Mouse (Mus musculus) gastrocnemius, postnatal 25 days (tissue): Measurements from ENCODE around the gene Abhd17c. TPM values are rescaled to one million over a fixed set of nuclear protein-coding genes. Genes with fewer than 3 reads are reported as not detected.
"Not testable (repeated sequence)": the region's sequence is repeated elsewhere in the genome, so short reads cannot be mapped to it uniquely, and the experiment has no call there.

ENCODE experiments used
- DNase-seq: peaks from one replicate; pipeline ENCODE4 v3.0.0; 2022
- long read RNA-seq, 2 experiments: library from polyadenylated mRNA; stranded (forward); transcript quantifications; one replicate each; pipeline ENCODE4 v2.0.0; 2021
- total RNA-seq, 2 experiments: library from RNA; stranded (reverse); gene quantifications; 1 replicate in 1 of 2; 2 replicates in 1 of 2; pipeline ENCODE4 v1.2.3; 2021

The Abhd17c gene
- total RNA-seq: 1 to 10 TPM; 5.2 to 5.6 TPM
- long read RNA-seq, experiment 1, transcript Abhd17c-201 (3 exons, 2,238 nt): major isoform, 14 of 15 reads
- long read RNA-seq, experiment 1, partial matches to known transcripts: 0 of 15 reads
- long read RNA-seq, experiment 1, other reads (novel, unspliced or antisense): 1 of 15 reads
- long read RNA-seq, experiment 2, transcript Abhd17c-201 (3 exons, 2,238 nt): major isoform, 16 of 19 reads
- long read RNA-seq, experiment 2, partial matches to known transcripts: 0 of 19 reads
- long read RNA-seq, experiment 2, other reads (novel, unspliced or antisense): 3 of 19 reads

GRCm38 (mm10) chr7:84151001-84151959 is at the start of gene Abhd17c:
TSS of gene Abhd17c (minus strand) at chr7:84151893.
- peak; percentile 21 for DNase-seq

- DNase-seq: no peak
Observed at GRCm38 (mm10) chr7:84197208-84197860, 45.6 kb upstream of the Abhd17c start.

- DNase-seq: no peak
Observed at GRCm38 (mm10) chr7:84196221-84196620, 44.5 kb upstream of the Abhd17c start.

- DNase-seq: no peak
Observed at GRCm38 (mm10) chr7:84192256-84192655, 40.6 kb upstream of the Abhd17c start.

GRCm38 (mm10) chr7:84191476-84191875 is 39.8 kb upstream of the Abhd17c start:
- DNase-seq: no peak

- no peak for DNase-seq
Observed at GRCm38 (mm10) chr7:84188196-84188595, 36.5 kb upstream of the Abhd17c start.

- no peak for DNase-seq
Observed at GRCm38 (mm10) chr7:84185196-84185595, 33.5 kb upstream of the Abhd17c start.

GRCm38 (mm10) chr7:84184703-84185102 is 33.0 kb upstream of the Abhd17c start:
- DNase-seq: no peak

- DNase-seq: not testable (repeated sequence)
Observed at GRCm38 (mm10) chr7:84178809-84179208, 27.1 kb upstream of the Abhd17c start.

GRCm38 (mm10) chr7:84174655-84175448 is 23.2 kb upstream of the Abhd17c start:
- no peak for DNase-seq

GRCm38 (mm10) chr7:84173394-84173793 is 21.7 kb upstream of the Abhd17c start:
- no peak for DNase-seq

- no peak for DNase-seq
Observed at GRCm38 (mm10) chr7:84171177-84171787, 19.6 kb upstream of the Abhd17c start.

- DNase-seq: no peak
Observed at GRCm38 (mm10) chr7:84168355-84168754, 16.7 kb upstream of the Abhd17c start.

GRCm38 (mm10) chr7:84166721-84167419 is 15.2 kb upstream of the Abhd17c start:
- no peak for DNase-seq

GRCm38 (mm10) chr7:84166007-84166406 is 14.3 kb upstream of the Abhd17c start:
- DNase-seq: no peak

- no peak for DNase-seq
Observed at GRCm38 (mm10) chr7:84165288-84165687, 13.6 kb upstream of the Abhd17c start.

GRCm38 (mm10) chr7:84164880-84165279 is 13.2 kb upstream of the Abhd17c start:
- no peak for DNase-seq

GRCm38 (mm10) chr7:84164419-84164818 is 12.7 kb upstream of the Abhd17c start:
- DNase-seq: no peak

GRCm38 (mm10) chr7:84163585-84163984 is 11.9 kb upstream of the Abhd17c start:
- DNase-seq: no peak

GRCm38 (mm10) chr7:84159414-84159813 is 7.7 kb upstream of the Abhd17c start:
- DNase-seq: no peak

- DNase-seq: no peak
Observed at GRCm38 (mm10) chr7:84153821-84154220, 2.1 kb upstream of the Abhd17c start.
